Mouse (Mus musculus) CH12.LX (cell line): Measurements from ENCODE around the gene Akirin2.

Experiments
- E2F4 ChIP-seq: IDR thresholded peaks from 2 replicates; pipeline ENCODE4 v1.6.1; 2011; ENCODE audit warnings: low read depth, low read length, improper control_type of control experiment; ENCODE audit not compliant: insufficient replicate concordance
- NRF1 ChIP-seq: IDR thresholded peaks from 2 replicates; pipeline ENCODE4 v1.6.1; 2014; ENCODE audit warnings: low read depth, mild to moderate bottlenecking, inconsistent platforms, low read length, improper control_type of control experiment, moderate library complexity

GRCm38 (mm10) chr4:34555604-34556003 lies 4.9 kb downstream of the Akirin2 start:
- TF ChIP-seq E2F4 (no peak), NRF1 (no peak)
